Mouse (Mus musculus) retina, postnatal 7 days (tissue): ENCODE measurements around the gene Il15ra.

ENCODE experiments used
- DNase-seq: peaks from one replicate; pipeline ENCODE4 v3.0.0-alpha.2; 2012; ENCODE audit warnings: low read depth, low spot score

Il15ra gene

DNA sequence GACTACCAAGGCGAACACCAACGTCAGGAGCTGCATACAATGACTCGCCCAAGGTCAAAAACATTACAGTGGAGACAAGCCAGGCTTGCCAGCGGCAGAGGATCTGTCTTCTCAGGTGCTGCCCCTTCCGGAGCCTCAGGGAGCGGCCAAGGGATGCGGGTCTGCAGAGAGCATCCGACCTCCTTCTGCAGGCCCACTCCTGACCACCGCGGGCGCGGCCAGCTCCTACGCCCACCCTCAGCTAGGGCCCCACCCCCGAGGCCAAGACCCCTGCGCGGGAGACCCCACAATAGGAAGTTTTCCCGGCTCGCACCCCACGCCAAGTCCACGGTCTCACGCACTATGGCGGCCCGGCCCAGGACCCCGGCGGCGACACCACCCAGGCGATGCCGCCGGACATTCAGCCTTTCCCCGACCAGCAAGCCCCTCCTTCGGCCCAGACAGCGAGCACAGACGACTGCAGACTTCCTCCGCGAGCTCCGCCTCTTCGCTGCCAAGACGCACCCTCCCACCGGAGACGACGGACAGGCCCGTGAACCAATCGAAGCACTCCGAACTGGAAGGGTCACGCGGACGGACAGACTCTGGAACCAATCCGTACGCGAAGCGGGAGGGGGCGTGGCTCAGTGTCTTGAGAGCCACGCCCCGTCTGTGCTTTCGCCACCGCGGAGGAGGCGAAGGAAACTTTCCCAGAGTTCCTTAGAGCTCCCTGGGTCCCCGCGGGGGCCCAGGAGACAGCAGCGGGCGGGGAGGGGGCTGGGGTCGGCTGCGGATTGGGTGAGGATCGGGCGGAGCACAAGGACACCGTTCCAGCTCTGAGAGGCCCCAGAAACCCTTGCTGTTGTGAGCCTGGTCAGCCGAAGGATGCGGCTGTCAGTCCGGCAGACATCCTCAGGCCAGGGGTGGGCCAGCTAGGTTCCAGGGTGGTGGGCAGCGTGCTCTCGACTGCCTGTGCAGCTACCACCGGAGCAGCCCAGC, 72.3 kb downstream of the Il15ra start, which contains the start of the genes Fbh1 and Ankrd16:
TSS of gene Fbh1 (minus strand) at position 492 of the 978 bp plus-strand sequence.
TSS of gene Ankrd16 (plus strand) at position 786 of the 978 bp plus-strand sequence.
- DNase-seq: peak; percentile 100

DNA sequence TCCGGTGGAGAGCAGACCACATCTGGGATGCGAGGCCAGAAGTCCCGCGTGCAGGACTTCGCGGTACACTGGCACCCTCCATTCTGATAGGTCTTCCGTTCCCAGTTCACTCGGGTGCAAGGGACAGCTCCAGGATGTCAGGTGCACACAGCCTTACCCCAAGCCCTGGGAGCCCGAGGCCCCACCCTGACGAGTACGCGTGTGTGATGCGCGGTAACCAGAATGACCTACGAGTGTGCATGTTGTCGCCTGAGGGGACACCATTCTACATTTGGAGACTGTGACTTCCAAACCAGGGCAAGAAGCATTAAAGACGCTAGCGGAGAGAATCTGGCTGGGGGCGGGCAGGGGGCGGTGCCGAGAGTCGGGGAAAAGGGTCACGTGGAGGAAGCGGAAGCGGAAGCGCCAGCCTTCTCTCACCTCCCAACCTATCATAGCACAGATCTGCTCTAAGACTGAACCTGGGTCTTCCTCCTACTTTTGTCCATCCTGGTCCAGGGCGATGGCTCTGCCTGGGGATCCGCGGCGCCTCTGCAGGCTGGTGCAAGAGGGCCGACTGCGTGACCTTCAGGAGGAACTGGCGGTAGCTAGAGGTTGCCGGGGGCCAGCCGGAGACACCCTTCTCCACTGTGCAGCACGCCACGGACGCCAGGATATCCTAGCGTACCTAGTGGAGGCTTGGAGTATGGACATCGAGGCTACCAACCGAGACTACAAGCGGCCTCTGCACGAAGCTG, 73.2 kb downstream of the Il15ra start:
- DNase-seq: peak; percentile 82
